Mouse (Mus musculus) liver, postnatal 0 days (tissue): ENCODE results near the gene Hoxd4.

Experiments used
- CTCF ChIP-seq: sonication (generic); IDR thresholded peaks from 2 replicates; pipeline ENCODE4 v1.5.1; 2016; ENCODE audit warnings: antibody characterized with exemption, low read depth
- EP300 ChIP-seq: IDR thresholded peaks from 2 replicates; pipeline ENCODE4 v1.6.1; 2016; ENCODE audit warnings: antibody characterized with exemption, low read depth, mild to moderate bottlenecking

DNA sequence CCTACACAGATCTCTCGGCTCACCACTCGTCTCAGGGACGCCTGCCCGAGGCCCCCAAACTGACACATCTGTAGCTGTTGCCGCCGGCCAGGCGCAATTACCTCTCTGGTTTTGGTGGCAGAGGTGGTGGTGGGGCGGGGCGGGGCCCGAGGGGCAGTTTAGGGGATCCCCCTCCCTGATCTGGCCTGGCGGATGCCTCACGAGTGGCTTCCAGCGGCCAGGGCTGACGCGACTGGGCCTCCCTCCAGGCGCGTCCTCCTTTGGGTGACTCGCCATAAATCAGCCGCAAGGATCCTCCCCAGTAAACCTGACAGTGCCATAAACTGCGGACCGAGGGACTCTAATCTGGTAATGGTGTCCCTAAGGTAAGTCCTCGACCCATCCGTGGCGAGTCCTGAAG, 35.3 kb downstream of the Hoxd4 start:
- TF ChIP-seq CTCF (no peak), EP300 (no peak)
